Mouse (Mus musculus): ENCODE data around the gene Lurap1. TPM values are rescaled to one million over a fixed set of nuclear protein-coding genes. Genes with fewer than 3 reads are reported as not detected.

The Lurap1 gene
- total RNA-seq (2023), result not detected

GRCm38 (mm10) chr4:116151238-116151637 is at the start of gene Lurap1:
Lurap1 (minus strand) TSS chr4:116151338.

GRCm38 (mm10) chr4:116173072-116173471 is 21.9 kb upstream of the Lurap1 start, which contains the start of the genes 1700042G07Rik and Gm49337:
1700042G07Rik (plus strand) TSS chr4:116173372.
Gm49337 (plus strand) TSS chr4:116173384.

GRCm38 (mm10) chr4:116167404-116167803 is 16.3 kb upstream of the Lurap1 start, which contains the start of gene Tspan1:
Tspan1 (minus strand) TSS chr4:116167601.

GRCm38 (mm10) chr4:116123602-116124519 is 27.3 kb downstream of the Lurap1 start, which contains the start of the genes Rad54l and Pomgnt1:
Rad54l (minus strand) TSS chr4:116123690.
Pomgnt1 (plus strand) TSS chr4:116123840.

Other genes starting within 250 kb of the Lurap1 start
- gene Dmbx1, start 211.4 kb downstream of the Lurap1 start, total RNA-seq (2023), result not detected
- gene Faah, start 133.4 kb downstream of the Lurap1 start, total RNA-seq (2023), result 100 to 1,000 TPM; 134 to 137 TPM
- gene Nsun4, start 97.5 kb downstream of the Lurap1 start, total RNA-seq (2023), result 10 to 100 TPM; 39.9 to 42.2 TPM
- 100 to 1,000 TPM; 373 to 376 TPM for gene Uqcrh, start 76.3 kb downstream of the Lurap1 start, total RNA-seq (2023)
- 10 to 100 TPM; 28.2 to 33.2 TPM for gene Lrrc41, start 76.1 kb downstream of the Lurap1 start, total RNA-seq (2023)
- 1 to 10 TPM in 1 of 2 experiments, under 1 TPM in 1; 0.53 to 1.3 TPM for gene Rad54l, start 27.6 kb downstream of the Lurap1 start, total RNA-seq (2023)
- gene Pomgnt1, start 27.5 kb downstream of the Lurap1 start, total RNA-seq (2023), result 10 to 100 TPM; 29.3 to 33.7 TPM
- gene Tspan1, start 16.3 kb upstream of the Lurap1 start, total RNA-seq (2023), result not detected
- gene 1700042G07Rik, start 22.0 kb upstream of the Lurap1 start, total RNA-seq (2023), result not detected
- not detected for gene Gm49337, start 22.0 kb upstream of the Lurap1 start, total RNA-seq (2023)
- 1 to 10 TPM; 4.8 to 6.2 TPM for gene Pik3r3, start 70.3 kb upstream of the Lurap1 start, total RNA-seq (2023)